Mouse (Mus musculus): ENCODE results near the gene Ccdc159. TPM values are rescaled to one million over a fixed set of nuclear protein-coding genes. Genes with fewer than 3 reads are reported as not detected.

Ccdc159 gene
- total RNA-seq, 2 experiments from 2014 or later: 0.45 to 0.97 TPM

DNA sequence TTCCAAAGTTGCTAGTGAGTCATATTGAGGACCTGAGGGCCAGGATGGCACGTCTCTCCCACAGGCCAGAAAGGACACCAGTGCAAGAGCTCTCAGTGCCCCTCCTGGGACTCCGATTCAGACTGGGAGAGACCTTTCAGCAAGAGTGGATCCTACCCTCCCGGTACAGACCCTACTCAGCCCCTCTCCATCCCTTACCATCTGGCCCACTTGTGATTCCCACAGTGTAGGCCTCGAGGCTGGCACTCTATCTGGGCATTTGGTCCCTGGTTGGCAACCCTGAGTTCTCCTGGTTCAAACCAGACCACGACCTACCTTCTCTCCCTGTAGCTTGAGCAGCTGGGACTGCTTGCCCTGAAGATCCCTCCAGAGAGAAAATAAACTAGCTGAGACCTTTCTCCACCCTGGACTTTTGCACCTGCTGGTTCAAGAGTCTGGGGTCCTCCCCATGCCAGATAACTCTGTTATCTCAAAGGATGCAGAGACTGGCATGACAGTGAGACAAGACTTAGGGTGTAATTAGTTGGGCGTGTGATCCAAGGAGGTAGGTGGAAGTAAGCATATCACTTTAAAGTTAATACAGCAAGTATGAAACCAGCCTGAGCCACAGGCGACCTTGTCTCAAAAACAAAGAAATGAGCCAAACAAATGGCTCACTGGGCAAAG lies 8.3 kb downstream of the Ccdc159 start:
- no peak for DNase-seq

DNA sequence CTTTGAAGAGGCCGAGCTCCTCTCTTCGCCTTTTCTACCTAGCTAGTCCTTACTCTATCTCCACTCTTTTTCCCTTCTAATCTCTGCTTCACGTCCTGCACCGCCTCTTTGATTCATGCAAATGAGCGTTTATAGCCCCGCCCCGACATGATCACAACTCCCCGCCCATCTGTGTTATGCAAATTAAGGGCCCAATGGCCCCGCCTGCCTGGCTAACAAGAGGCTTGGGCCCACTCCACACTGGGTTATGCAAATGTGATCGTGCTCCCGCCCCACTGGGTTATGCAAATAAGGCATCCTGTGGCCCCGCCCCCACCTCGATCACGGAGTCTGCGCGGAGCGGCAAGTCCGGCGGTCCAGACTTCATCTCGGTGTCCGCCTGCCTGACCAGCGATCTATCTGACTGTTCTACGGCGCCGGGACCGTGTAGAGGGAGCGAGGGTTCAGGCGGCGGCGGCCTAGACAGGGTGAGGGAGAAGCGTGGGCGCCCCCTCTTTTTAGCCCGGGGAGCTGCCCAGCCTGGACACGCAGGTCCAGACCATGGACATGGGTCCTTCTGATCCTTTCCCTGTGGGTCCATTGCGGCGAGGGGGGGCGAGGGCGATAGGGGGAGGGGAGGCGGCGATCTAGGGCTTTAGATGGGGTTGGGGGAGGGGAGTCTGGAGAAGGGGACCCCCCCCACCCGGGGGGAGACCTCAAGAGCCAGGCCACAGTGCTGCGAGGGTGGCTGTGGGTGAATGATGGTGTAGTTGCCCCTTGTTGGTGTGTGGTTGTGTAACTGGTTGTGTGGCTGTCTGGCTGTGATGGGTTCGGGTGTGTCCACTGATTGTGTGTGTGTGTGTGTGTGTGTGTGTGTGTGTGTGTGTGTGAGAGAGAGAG lies 9.7 kb downstream of the Ccdc159 start, which contains the start of gene Plppr2:
Gene Plppr2, plus strand, starts transcription at position 342 of the 879 bp plus-strand sequence.
- peak; percentile 94 for DNase-seq

DNA sequence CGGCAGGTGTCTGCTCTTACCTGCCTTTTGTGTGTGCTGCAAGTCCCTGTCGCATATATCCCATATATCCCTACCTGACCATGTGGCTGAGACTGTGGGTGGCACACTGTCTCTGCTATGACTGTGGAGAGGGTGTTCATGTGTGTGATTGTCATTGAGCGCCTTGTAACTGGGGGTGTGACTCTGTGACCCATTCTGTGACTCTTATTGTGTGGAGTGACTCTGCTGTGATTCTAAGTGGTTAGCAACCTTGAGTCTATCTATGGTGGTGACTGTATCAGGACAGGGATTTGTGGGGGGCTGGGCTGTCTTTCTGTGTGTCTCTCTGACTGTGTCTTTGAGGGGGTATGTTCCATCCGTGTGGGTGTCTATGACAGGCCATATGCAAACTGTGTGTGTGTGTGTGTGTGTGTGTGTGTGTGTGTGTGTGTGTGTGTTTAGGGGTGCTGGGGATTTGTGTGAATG lies 10.5 kb downstream of the Ccdc159 start:
- DNase-seq: no peak

DNA sequence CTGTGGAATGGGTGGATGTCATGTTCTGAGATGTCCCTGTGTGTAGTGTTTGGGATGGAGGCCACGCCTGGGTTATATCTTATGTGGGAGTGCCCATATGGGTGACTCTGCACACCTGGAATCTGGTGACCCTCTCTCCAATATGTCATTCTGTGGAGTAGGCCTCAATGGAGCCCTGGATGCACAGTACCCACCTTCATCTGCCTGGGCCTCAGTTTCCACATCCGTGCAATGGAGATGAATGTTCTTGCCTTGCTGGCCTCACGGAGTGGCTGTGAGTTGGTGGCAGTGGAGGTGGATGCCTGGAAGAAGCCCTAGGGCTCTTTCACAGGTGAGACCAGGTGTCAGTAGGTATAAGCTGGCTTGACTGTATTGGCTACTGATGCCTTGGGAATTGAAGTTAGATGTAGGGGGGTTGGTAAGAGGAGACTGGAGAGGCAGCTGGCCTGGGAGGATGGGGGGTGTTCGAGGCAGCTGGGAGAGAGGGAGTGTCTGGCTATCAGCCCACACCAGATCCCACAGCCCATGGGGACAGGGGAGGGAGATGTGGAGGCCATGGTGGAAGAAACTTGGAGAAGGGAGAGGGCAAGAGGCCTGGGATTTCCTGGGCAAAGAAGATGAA lies 11.1 kb downstream of the Ccdc159 start:
- no peak for DNase-seq

DNA sequence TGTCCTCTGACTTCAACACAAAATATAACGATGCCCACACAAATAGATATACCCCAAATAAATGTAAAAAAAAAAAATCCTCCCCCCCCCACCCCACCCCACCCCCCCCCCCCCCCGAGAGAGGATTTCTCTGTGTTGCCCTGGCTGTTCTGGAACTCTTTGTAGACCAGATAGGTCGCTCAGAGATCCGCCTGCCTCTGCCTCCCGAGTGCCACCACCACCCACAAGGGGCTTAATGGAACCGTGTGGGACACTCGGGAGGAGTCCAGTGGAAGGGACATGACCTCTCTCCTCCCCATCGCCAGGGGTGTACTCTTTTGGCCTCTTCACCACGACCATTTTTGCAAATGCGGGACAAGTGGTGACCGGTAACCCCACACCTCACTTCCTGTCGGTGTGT lies 15.8 kb downstream of the Ccdc159 start:
- DNase-seq: no peak

DNA sequence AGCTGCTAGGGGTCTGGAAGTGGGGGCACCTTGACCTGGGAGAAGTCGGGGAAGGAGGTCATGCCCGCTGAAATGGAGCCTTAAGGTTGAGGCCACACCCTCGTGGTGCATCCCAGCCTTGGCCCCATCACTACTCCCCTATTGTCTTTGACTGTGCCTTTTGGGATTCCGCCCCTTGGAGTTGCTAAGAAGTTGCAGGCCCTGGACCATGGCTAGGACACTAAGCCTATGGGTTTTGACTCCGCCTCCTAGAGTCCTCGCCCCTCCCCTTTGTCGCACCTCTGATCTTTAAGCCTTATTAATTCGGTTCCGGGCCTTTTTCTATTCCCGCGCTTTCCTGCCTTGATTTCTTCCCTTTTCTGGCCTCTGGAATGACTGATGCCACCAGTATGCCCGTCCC lies 16.4 kb downstream of the Ccdc159 start:
- no peak for DNase-seq

DNA sequence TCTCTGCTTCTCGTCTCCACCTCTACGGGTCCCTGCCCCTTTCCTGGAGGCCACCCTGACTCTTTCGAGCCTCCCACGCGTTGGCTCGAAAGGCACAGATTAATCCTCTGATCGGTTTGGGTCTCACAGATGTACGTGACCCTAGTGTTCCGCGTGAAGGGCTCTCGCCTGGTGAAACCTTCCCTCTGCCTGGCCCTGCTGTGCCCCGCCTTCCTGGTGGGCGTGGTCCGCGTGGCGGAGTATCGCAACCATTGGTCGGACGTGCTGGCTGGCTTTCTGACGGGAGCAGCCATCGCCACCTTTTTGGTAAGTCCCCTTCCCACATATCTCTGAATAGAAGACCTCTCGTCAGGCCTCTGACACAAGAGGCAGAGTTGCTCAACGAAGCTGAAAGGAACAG lies 17.0 kb downstream of the Ccdc159 start:
- DNase-seq: no peak

DNA sequence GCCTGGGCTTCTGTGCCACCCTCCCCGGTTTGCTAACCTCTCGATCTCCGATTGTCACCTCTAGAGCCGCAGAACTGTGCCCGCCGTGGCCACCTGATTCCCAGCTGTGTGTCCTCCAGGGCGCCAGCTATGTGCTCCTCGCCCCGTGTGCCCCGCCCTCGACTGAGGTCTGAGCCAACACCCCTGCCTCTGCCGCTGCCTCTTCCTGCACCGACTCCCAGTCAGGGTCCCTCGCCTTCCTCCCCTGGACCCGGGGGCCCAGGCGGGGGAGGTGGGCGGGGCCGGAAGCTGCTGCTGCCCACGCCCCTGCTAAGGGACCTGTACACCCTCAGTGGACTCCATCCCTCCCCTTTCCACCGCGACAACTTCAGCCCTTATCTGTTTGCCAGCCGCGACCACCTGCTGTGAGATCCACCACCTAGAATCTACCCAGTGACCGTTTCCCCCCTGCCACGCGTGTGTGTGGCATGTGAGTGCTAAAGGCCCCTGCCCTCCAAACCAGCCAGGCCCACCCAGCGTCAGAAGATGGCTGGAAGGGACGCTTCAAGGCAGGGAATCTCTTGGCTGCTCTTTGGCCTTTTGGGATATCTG lies 20.4 kb downstream of the Ccdc159 start:
- no peak for DNase-seq

DNA sequence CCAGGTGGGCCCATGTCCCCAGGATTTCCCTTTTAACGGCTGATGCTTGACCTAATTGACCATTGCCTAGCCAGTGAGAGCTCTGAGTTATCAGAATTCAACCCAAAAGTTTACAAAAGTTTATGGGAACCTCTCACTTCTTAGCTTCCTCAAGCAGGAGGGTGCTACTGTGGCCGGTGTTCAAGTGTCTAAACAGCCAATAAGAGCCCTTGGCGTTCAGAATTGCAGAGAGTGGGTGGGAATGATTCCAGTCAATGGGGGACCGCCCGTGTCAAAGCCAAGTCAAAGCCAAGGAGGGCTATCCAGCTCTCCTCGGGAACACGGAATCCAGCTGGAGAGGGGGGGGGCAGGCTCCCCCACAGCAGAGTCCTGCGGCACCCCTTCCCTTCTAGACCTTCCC lies 20.9 kb downstream of the Ccdc159 start:
- DNase-seq: no peak

DNA sequence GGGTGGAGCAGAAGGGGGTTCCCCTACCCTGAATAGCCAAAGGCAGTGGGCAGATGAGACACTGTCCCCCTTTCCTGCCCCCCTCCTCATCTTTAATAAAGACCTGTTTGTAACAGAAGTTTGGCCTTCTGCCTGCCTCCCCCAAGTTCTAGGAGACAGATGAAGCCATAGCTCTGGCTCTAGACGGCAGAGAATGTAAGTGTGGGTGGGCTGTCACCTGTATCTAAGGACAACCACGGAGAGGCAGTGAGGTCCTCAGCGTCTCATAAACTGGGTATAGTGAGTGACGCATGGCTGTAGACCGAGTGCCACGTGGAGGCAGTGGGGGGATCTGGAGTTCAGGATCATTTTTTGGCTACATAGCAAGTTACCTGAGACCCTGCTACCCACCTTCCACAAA lies 21.5 kb downstream of the Ccdc159 start:
- DNase-seq: no peak

DNA sequence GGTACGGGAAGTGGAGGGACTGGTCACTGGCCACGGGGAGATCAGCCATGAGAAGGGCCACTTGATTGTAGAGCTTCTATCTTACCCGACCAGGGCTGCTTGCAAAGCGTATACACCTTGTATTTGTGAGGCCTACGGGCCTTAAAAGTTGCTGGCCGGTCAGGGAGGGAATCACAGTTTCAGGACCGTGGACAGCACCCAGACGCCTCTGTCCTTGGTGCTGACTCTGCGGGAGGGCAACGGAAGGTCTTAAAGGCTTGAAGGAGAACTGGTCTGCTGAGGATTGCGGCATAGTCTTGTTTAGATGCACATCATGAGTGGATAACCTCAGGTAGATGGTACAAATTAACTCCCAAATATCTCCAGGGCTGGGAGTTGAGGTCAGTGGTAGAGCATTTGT lies 23.1 kb downstream of the Ccdc159 start:
- DNase-seq: peak; percentile 78

DNA sequence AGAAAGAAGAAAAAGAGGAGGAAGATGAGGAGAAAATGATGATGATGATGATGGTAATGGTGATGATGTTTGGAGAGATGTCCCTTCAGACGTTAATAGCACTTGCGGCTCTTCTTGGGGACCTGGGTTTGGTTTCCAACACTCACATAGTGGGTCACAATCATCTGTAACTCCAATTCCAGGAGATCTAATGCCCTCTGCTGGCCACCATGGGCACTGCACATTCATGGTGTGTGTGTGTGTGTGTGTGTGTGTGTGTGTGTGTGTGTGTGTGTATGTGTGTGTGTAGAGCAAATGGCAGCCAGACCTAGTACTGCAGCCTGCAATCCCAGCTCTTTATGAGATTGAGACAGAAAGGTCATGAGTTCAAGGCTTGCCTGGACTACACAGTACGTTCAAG lies 24.7 kb downstream of the Ccdc159 start:
- DNase-seq: no peak

DNA sequence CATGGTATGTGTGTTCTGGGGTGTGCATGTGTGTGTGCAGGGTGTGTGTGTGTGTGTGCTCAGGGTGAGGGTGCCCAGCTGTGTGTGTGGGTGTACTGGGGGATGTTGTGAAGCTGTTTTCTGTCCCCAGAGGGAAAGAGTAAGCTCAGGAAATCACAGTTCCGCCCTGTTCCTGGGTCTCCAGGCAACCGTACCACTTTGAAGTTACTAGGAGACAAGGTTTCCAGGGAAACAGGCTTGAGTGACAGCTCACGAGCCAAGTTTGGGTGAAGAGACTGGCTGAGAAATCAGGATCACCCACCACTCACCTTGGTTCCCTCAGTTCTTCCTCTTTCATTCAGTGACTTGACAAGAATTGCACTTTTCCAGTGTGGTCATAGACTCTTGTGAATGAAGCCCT lies 26.3 kb downstream of the Ccdc159 start:
- DNase-seq: no peak

DNA sequence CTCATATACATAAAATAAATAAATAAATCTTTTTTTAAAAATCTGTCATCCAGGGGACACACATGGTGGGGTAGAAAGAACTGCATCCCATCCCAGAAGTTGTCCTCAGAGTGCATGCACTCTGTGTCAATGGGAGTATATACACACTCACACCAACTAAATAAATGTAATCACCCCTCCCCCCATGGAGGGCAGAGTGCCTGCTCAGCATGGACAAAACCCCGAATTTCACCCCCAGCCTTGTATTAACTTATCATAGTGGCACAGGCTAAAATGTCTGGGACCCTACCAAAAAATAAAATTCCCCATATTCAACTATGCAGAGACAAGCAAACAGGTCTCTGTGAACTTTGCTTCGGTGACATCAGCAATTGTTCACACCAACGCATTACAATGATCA lies 27.4 kb downstream of the Ccdc159 start:
- no peak for DNase-seq

DNA sequence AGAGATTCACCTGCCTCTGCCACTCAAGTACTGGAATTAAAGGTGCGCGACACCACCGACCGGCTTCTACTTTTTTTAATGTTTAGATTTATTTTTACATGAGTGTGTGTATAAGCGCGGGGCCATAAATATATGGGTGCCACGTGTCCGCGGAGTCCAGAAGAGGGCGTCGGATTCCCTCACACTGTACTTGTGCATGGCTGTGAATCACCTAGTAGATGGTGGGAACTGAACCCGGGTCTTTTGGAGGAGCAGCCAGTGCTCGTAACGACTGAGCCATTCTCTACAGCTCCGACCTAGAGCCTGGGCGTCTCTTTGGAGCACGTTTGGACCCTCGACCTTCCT lies 27.9 kb downstream of the Ccdc159 start:
- peak; percentile 31 for DNase-seq

DNA sequence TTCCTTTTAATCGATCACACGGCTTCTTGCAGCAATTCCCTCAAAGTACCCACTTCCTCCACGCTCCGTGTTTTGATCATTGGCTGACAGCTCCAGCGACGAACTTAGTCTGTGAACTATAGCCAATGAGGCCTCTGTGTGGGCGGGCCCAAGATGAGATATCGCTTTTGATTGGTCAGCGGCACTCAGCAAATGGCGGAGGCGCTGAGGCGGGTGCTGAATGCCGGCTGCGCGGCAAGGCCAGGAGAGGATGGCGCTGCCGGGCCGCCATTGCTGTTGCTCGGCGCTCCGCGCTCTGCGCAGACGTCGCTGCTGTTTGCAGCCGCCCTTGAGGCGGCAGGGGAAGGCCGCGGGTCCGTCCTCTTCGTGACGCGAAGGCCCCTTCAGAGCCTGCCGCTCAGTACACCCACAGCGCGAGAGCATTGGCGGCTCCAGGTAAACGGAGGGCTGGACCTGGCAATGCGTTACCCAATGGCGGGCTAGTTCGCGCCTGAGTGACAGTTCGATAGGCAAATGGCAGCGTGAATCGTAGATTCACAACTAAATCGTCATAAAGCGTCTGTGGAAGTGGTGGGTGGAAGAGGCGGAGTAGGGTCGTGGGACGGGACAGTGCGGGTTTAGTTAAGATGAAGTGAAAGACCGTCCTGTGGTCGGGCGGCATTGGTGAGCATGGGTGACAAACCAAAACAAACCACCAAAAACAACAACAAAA lies 28.5 kb downstream of the Ccdc159 start, which contains the start of gene Swsap1:
Gene Swsap1, plus strand, starts transcription at position 186 of the 712 bp plus-strand sequence.
- peak; percentile 95 for DNase-seq

DNA sequence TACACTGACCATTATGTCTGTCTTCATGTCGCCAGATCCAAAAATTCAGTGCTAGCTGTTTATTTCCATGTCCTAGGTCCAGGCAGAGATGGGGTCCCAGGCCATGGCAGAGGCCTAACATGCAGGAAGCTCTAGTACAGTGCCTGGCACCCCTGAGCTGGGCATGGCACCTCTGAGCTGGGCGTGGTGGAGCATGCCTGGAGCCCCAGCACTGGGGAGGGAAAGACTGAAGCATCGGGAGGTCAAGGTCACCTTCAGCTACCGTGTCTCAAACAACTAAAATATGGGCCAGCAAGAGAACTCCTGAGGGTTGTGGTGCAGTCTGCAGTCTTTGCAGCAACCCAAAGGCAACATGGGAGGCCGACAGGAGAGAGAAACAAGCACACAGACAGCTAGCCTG lies 31.1 kb downstream of the Ccdc159 start:
- no peak for DNase-seq

DNA sequence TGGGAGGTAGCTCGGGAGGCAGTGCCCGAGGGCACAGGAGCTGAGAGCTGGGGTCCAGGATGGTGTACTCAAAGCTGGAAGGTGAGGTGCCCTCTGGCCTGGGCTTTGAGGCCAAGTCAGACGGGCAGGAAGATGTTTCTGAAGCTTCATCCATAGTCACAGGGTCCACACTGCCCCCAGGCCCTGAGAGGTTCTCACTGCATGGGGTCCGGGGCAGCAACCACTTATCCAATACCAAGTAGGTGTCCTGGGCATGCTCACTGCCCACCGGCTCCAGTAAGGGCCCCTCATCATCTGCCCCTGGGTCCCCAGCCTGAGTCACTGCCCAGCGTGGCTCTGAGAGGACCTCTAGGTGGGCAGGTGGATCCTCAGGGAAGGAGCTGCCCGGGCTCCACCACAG lies 32.0 kb downstream of the Ccdc159 start:
- DNase-seq: no peak

DNA sequence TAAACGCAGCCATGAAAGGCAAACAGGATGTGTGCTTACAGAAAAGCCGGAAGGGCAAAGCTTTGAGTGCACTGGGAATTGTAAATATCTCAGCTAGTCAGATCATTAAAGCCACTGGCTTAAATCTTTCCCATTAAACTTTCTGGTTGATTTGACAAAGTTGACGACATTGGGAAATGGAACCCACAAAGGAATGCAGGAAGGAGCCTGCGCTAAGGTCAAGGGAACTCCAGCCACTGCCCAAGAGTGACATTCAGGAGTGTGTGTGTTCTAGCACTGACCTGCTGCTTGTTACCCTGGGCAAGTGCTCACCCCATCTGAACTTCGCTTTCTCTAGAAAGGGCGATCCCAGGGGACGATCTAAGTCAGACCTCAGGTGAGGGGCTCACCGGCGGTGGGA lies 32.9 kb downstream of the Ccdc159 start:
- DNase-seq: no peak

DNA sequence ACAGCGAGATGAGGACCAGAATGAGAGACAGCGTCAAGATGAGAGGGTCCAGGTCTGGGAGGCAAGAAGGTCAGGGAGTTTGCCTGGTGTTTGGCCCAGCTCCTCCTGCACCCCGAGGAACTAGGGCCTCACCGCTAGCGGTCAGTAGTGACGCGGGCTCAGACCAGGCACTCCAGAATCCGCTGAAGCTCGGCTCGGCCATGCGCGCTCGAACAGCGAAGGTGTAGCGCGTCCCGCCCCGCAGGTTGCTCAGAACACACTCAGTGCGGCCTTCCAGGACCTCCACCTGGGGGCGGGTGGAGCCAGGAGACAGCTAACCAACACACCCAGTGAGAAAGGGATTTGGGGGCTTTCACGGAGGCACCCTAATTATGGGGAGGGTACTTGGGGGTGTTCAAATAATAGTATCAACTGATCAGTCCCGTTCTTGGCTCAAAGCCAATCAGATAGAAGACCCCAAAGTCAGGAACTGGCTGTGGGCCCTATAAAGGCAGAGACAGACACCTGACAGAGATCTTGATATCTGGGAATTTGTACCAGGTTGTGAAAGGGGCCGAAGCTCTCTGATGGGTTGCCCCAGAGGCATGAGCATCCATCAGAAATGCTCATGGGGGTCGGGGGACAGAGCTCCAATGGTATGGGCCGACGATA lies 33.4 kb downstream of the Ccdc159 start:
- no peak for DNase-seq

DNA sequence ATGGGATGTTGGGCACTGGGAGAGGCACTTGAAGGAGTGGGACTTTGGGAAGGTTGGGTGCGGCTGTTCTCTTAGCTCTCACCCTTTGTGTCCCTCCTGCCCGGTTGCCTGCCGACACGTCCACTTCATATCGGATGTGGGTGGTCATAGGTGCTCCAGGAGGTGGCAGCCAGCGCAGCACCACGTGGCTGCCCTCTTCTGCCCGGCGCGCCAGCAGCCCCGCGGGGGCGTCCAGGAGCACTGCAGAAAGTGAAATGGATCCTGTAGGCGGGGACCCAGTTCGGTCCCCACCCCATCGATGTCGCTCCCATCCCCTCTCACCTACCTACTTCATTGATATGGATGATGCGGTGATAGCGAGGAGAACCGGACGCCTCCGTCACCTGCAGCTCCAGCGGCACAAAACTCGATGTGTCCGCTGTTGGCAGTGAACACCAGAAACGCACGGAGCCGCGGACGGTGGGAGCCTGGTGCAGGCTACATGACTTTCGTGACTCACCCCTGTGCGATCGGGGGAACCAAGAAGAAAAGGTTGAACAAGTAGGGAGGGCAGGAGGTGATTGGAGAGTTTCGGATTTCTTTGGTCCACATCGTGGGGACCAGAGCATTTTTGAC lies 34.2 kb downstream of the Ccdc159 start:
- DNase-seq: no peak

Measured in gastrocnemius, postnatal 10 days (tissue).